Comparison of ENCODE assay signal across 22 mouse cellular contexts in genomic region chr6:134579506-134579905, GRCm38 (mm10). TPM values are rescaled to one million over a fixed set of nuclear protein-coding genes. Genes with fewer than 3 reads are reported as not detected.
DNase-seq lines count a peak whose midpoint lies in the region; ATAC-seq and TF ChIP-seq lines count a peak whose summit lies in the region.
"Had no signal": no experiment of that assay in that cellular context is flagged by ENCODE, and none has a peak within 500 bp of the region (broad histone marks: within the 10 kb centered on the region; RNA-seq: fewer than 3 reads in every experiment).

No protein-coding gene starts in this region.

- H3K27ac ChIP-seq in ES-Bruce4 (ENCODE audit: insufficient read depth, low read length) (peak overlapping the region; percentile 78), ES-E14 (ENCODE audit: insufficient read depth, low read depth, low read length, poor library complexity, severe bottlenecking) (no peak overlapping the region)
- H3K27ac ChIP-seq in heart, embryonic 12.5 days (ENCODE audit: poor library complexity, severe bottlenecking): no peak overlapping the region
- H3K27ac ChIP-seq: embryonic facial prominence, embryonic 10.5 days; embryonic facial prominence, embryonic 12.5 days; forebrain, embryonic 13.5 days; forebrain, embryonic 15.5 days had no signal

- ATAC-seq in heart, embryonic 12.5 days (ENCODE audit: insufficient number of reproducible peaks, low FRiP score): no peak
- ATAC-seq: CD4-positive, CD25-positive, alpha-beta regulatory T cell, adult 4 months; forebrain, embryonic 13.5 days; forebrain, embryonic 15.5 days; forebrain, postnatal 0 days had no signal

- no peak for TF ChIP-seq POLR2A in ES-Bruce4 (IDR thresholded peaks at IDR 0.05; ENCODE audit: insufficient read depth, low read length)

- TF ChIP-seq EP300 in ES-Bruce4 (IDR thresholded peaks at IDR 0.05; ENCODE audit: insufficient read depth, low read depth, low read length): no peak

- no peak for TF ChIP-seq CTCF in ES-Bruce4 (IDR thresholded peaks at IDR 0.05; ENCODE audit: low read depth, low read length)

- H3K9me3 ChIP-seq in ES-Bruce4 (replicated peaks; ENCODE audit: control insufficient read depth, insufficient read depth, low read length, poor library complexity, severe bottlenecking): no peaks in the 10 kb centered on the region
- H3K9me3 ChIP-seq in ES-E14 (ENCODE audit: control insufficient read depth, insufficient read depth, low read depth, low read length): no peaks in the 10 kb centered on the region
- no peaks in the 10 kb centered on the region for H3K9me3 ChIP-seq in heart, embryonic 12.5 days (replicated peaks)
- H3K9me3 ChIP-seq: embryonic facial prominence, embryonic 10.5 days; embryonic facial prominence, embryonic 12.5 days; forebrain, embryonic 13.5 days; forebrain, embryonic 15.5 days had no signal

- DNase-seq in ES-E14 (ENCODE audit: low read depth, low spot score): no peak
- DNase-seq in ZHBTc4 (ENCODE audit: low read depth, low spot score): peak; percentile 50
- no peak for DNase-seq in heart, adult 8-10 months (ENCODE audit: low spot score)
- DNase-seq: adrenal gland, adult 2 months; adrenal gland, postnatal 10 days; adrenal gland, postnatal 25 days; B cell, adult 2 months; cerebellum, adult 11 months; cerebellum, adult 18-20 months; cerebellum, adult 8-10 months; cerebellum, postnatal 10 days; cerebellum, postnatal 25 days; forebrain, postnatal 0 days had no signal

- H3K9ac ChIP-seq in ES-Bruce4 (ENCODE audit: low read depth, poor library complexity, severe bottlenecking) (no peak overlapping the region), ES-E14 (ENCODE audit: insufficient read depth, low read depth, low read length, poor library complexity, severe bottlenecking) (no peak overlapping the region)
- H3K9ac ChIP-seq in heart, embryonic 12.5 days: no peak overlapping the region
- H3K9ac ChIP-seq: embryonic facial prominence, embryonic 12.5 days; forebrain, embryonic 13.5 days; forebrain, embryonic 15.5 days; forebrain, postnatal 0 days had no signal

- no peaks in the 10 kb centered on the region for H3K36me3 ChIP-seq in ES-Bruce4 (ENCODE audit: control insufficient read depth, insufficient read depth, low read length, poor library complexity, severe bottlenecking)
- H3K36me3 ChIP-seq in ES-E14 (ENCODE audit: control insufficient read depth, insufficient read depth, low read length, poor library complexity, severe bottlenecking): no peaks in the 10 kb centered on the region
- no peaks in the 10 kb centered on the region for H3K36me3 ChIP-seq in heart, embryonic 12.5 days
- H3K36me3 ChIP-seq: embryonic facial prominence, embryonic 10.5 days; embryonic facial prominence, embryonic 12.5 days; forebrain, embryonic 15.5 days had no signal

- in situ Hi-C loops in ES-E14 (cut with MboI; ENCODE audit: low sequenced_read_pairs in 2 of 2, unreplicated experiment in 2 of 2): no loop called here

- H3K4me3 ChIP-seq in ES-Bruce4 (ENCODE audit: low read depth, low read length): no peak overlapping the region
- no peak overlapping the region for H3K4me3 ChIP-seq in ES-E14 (ENCODE audit: insufficient read depth in 1 of 2, low read depth in 1 of 2, low read length in 2 of 2, poor library complexity in 1 of 2, severe bottlenecking in 1 of 2)
- H3K4me3 ChIP-seq in heart, embryonic 12.5 days: no peak overlapping the region
- H3K4me3 ChIP-seq: embryonic facial prominence, embryonic 10.5 days; embryonic facial prominence, embryonic 12.5 days; forebrain, embryonic 13.5 days; forebrain, embryonic 15.5 days had no signal

- H3K4me2 ChIP-seq in heart, embryonic 12.5 days: no peak overlapping the region
- H3K4me2 ChIP-seq: embryonic facial prominence, embryonic 12.5 days; forebrain, embryonic 13.5 days; forebrain, embryonic 15.5 days had no signal

- no peaks in the 10 kb centered on the region for H3K27me3 ChIP-seq in ES-Bruce4 (ENCODE audit: control insufficient read depth, insufficient read depth, low read length, poor library complexity, severe bottlenecking)
- H3K27me3 ChIP-seq in heart, embryonic 12.5 days (replicated peaks): no peaks in the 10 kb centered on the region
- H3K27me3 ChIP-seq: embryonic facial prominence, embryonic 12.5 days; forebrain, embryonic 13.5 days; forebrain, embryonic 15.5 days had no signal

- H3K4me1 ChIP-seq in ES-Bruce4 (ENCODE audit: control insufficient read depth, insufficient read depth, low read length) (peaks cover 4% of the 10 kb centered on the region), ES-E14 (ENCODE audit: control insufficient read depth in 2 of 2, insufficient read depth in 2 of 2, low read length in 2 of 2, poor library complexity in 1 of 2) (peaks cover 8 to 11% of the 10 kb centered on the region in 2 experiments)
- H3K4me1 ChIP-seq in heart, embryonic 12.5 days (replicated peaks): peaks cover 12% of the 10 kb centered on the region
- H3K4me1 ChIP-seq: embryonic facial prominence, embryonic 10.5 days; embryonic facial prominence, embryonic 12.5 days; forebrain, embryonic 13.5 days; forebrain, embryonic 15.5 days had no signal

- 87% methylated on average over 4 of the region's 4 CpGs for WGBS in heart, embryonic 12.5 days

TF ChIP-seq in ES-E14, 5 proteins besides CTCF, POLR2A, EP300 and RAD21:
- TF ChIP-seq ZC3H11A (IDR thresholded peaks at IDR 0.05; ENCODE audit: borderline replicate concordance, low read depth, low read length): no peak
- TF ChIP-seq ZNF384 (IDR thresholded peaks at IDR 0.05; ENCODE audit: low read depth, low read length): no peak
- TF ChIP-seq HCFC1 (IDR thresholded peaks at IDR 0.05; ENCODE audit: borderline replicate concordance, insufficient read depth, low read length): no peak
- TF ChIP-seq CHD2 (IDR thresholded peaks at IDR 0.05; ENCODE audit: low read depth, low read length): no peak
- peak; percentile 77 for TF ChIP-seq MAFK (IDR thresholded peaks at IDR 0.05; ENCODE audit: insufficient read depth, low read depth, low read length)

RNA-seq across cellular contexts. Expression of gene Lrp6, which starts 12.7 kb away (rescaled TPM):
- 46.3 and 53.8 TPM in 2 replicates for polyA plus RNA-seq in ES-Bruce4 (2011; ENCODE audit: insufficient read depth, insufficient read length, low read depth, missing spikeins)
- 46.8 and 72.9 TPM in 2 replicates for total RNA-seq in ES-E14 (2012; rRNA removed)
- 10 to 100 TPM; 43.5 to 48.0 (median 46.9) TPM for total RNA-seq in heart, adult 8-10 months (2022)
- 22.3 and 26.9 TPM in 2 replicates for polyA plus RNA-seq in heart, embryonic 12.5 days (2016; fragmentation: Nextera tagmentation; extraction: Ambion mirVana)

RNA-seq across cellular contexts. Expression of gene Mansc1, which starts 52.8 kb away (rescaled TPM):
- 2.7 and 3.3 TPM in 2 replicates for polyA plus RNA-seq in ES-Bruce4 (2011; ENCODE audit: insufficient read depth, insufficient read length, low read depth, missing spikeins)
- 0.58 and 1.3 TPM in 2 replicates for total RNA-seq in ES-E14 (2012; rRNA removed)
- total RNA-seq in heart, adult 8-10 months (2022): 1 to 10 TPM; 3.3 to 5.4 (median 4.3) TPM
- 6.9 and 7.1 TPM in 2 replicates for polyA plus RNA-seq in heart, embryonic 12.5 days (2016; fragmentation: Nextera tagmentation; extraction: Ambion mirVana)
- total RNA-seq: CH12.LX, MEL had no signal

RNA-seq across cellular contexts. Expression of gene Borcs5, which starts 59.8 kb away (rescaled TPM):
- 4.8 and 5.7 TPM in 2 replicates for polyA plus RNA-seq in ES-Bruce4 (2011; ENCODE audit: insufficient read depth, insufficient read length, low read depth, missing spikeins)
- 8.7 and 10.1 TPM in 2 replicates for total RNA-seq in ES-E14 (2012; rRNA removed)
- 10 to 100 TPM; 10.3 to 12.6 (median 11.5) TPM for total RNA-seq in heart, adult 8-10 months (2022)
- polyA plus RNA-seq in heart, embryonic 12.5 days (2016; fragmentation: Nextera tagmentation; extraction: Ambion mirVana): 14.7 and 14.8 TPM in 2 replicates
